Mouse (Mus musculus) C2C12 (cell line): ENCODE results near the gene Ifi205.
"Not testable (repeated sequence)": the region's sequence is repeated elsewhere in the genome, so short reads cannot be mapped to it uniquely, and the experiment has no call there.

Experiments
- CEBPB ChIP-seq: IDR thresholded peaks from one replicate; pipeline ENCODE4 v1.6.1; 2011; ENCODE audit warnings: low read depth, mild to moderate bottlenecking, control low read depth, moderate library complexity
- CTCF ChIP-seq: IDR thresholded peaks from one replicate; pipeline ENCODE4 v1.5.1; 2011; ENCODE audit not compliant: control insufficient read depth, insufficient read depth, insufficient read length
- MAX ChIP-seq: IDR thresholded peaks from one replicate; pipeline ENCODE4 v1.6.1; 2011; ENCODE audit warnings: mild to moderate bottlenecking, control low read depth
- MYOD1 ChIP-seq: IDR thresholded peaks from one replicate; pipeline ENCODE4 v1.6.1; 2011; ENCODE audit warnings: low read depth; ENCODE audit not compliant: control insufficient read depth, insufficient read length
- MYOG ChIP-seq: IDR thresholded peaks from one replicate; pipeline ENCODE4 v1.6.1; 2011; ENCODE audit not compliant: control insufficient read depth, insufficient read length; ENCODE audit errors: extremely low read depth
- USF1 ChIP-seq: IDR thresholded peaks from one replicate; pipeline ENCODE4 v1.6.1; 2011; ENCODE audit warnings: low read depth, mild to moderate bottlenecking, control low read depth, moderate library complexity

- TF ChIP-seq MYOG, CTCF, USF1, CEBPB, MAX, MYOD1: not testable (repeated sequence)
These were observed 10.7 kb upstream of the Ifi205 start for GRCm38 (mm10) chr1:174042091-174042884.
